Mouse (Mus musculus): ENCODE data around the gene Atp2a3.

DNA sequence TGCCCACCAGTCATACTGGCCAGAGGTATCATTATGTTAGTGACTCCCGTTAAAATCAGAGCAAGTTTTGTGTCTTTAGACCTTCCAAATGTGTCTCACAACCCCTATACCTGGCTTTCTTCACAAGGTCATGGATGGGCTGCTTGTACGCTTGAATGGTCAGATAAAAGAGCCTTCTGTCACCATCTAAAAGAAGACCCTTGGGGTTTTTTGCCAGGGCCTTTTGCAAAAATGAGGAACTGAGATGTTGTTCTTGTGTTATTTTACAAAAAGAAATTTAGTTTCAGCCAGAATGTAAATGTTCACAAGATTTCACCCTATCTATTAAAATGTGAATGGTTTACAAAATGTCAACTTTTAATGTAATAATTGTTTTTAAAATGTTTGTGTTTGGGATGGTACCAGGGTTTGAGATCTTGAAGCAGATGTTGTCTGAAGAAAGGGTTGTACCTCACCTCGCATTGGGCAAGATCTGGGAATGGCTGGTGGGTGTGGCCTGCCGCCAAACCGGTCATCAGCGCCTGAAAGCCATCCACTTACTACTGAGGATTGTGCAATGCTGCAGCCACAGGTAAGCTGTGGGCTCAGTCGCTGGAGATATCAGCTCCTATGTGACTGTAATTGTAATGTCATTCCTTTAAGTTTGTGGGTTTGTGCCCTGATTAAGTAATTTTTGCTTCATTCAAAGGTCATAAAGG is 43.5 kb upstream of the Atp2a3 start:
- TF ChIP-seq CTCF (IDR thresholded peaks at IDR 0.05; ENCODE audit: extremely low read depth, insufficient read depth, low read length) (no peak), POLR2A (IDR thresholded peaks at IDR 0.05; ENCODE audit: extremely low read depth, insufficient read depth, low read length) (no peak)
